Mouse (Mus musculus): ENCODE data around the gene Atp23. TPM values are rescaled to one million over a fixed set of nuclear protein-coding genes. Genes with fewer than 3 reads are reported as not detected.

Gene Atp23
- total RNA-seq, 2 experiments from 2014 or later: 7.7 to 11.3 TPM

- intact Hi-C loops (cut with DNase I): no loop called here
- no peak for DNase-seq (ENCODE audit: low spot score in 2 of 2)
Observed at GRCm38 (mm10) chr10:126920220-126920619, 19.1 kb upstream of the Atp23 start.

- intact Hi-C loops (cut with DNase I): loop anchor here (1.0 to 2.0 kb wide), 2 partner anchors 71 to 112 kb away; partner anchors contain the start of gene Tsfm
- peak; percentile 95 to 96 for DNase-seq (ENCODE audit: low spot score in 2 of 2)
Observed at GRCm38 (mm10) chr10:126919067-126919466, 17.9 kb upstream of the Atp23 start.

GRCm38 (mm10) chr10:126914288-126914687, 13.1 kb upstream of the Atp23 start:
- intact Hi-C loops (cut with DNase I): no loop called here
- no peak for DNase-seq (ENCODE audit: low spot score in 2 of 2)

GRCm38 (mm10) chr10:126911479-126911878, 10.3 kb upstream of the Atp23 start:
- intact Hi-C loops (cut with DNase I): no loop called here
- DNase-seq (ENCODE audit: low spot score in 2 of 2): no peak

- DNase-seq (ENCODE audit: low spot score in 2 of 2): no peak
- intact Hi-C loops (cut with DNase I): no loop called here
Observed at GRCm38 (mm10) chr10:126906811-126907210, 5.7 kb upstream of the Atp23 start.

GRCm38 (mm10) chr10:126905650-126906075, 4.5 kb upstream of the Atp23 start:
- DNase-seq (ENCODE audit: low spot score in 2 of 2): peak; percentile 92 to 93

GRCm38 (mm10) chr10:126905086-126905485, 3.9 kb upstream of the Atp23 start:
- DNase-seq (ENCODE audit: low spot score in 2 of 2): no peak
- intact Hi-C loops (cut with DNase I): no loop called here

More at GRCm38 (mm10) chr10:126905650-126906075, 4.5 kb upstream of the Atp23 start:
- intact Hi-C loops (cut with DNase I): no loop called here

GRCm38 (mm10) chr10:126904221-126904620, 3.1 kb upstream of the Atp23 start:
- no peak for DNase-seq (ENCODE audit: low spot score in 2 of 2)
- intact Hi-C loops (cut with DNase I): no loop called here

GRCm38 (mm10) chr10:126901488-126901843, 311 bp upstream of the Atp23 start:
- intact Hi-C loops (cut with DNase I): no loop called here
- no peak for DNase-seq (ENCODE audit: low spot score in 2 of 2)

- intact Hi-C loops (cut with DNase I): no loop called here
- no peak for DNase-seq (ENCODE audit: low spot score in 2 of 2)
Observed at GRCm38 (mm10) chr10:126895891-126896290, 5.3 kb downstream of the Atp23 start.

GRCm38 (mm10) chr10:126894061-126894460, 7.1 kb downstream of the Atp23 start:
- intact Hi-C loops (cut with DNase I): no loop called here
- DNase-seq (ENCODE audit: low spot score in 2 of 2): no peak

GRCm38 (mm10) chr10:126893145-126893544, 8.0 kb downstream of the Atp23 start:
- intact Hi-C loops (cut with DNase I): no loop called here
- no peak for DNase-seq (ENCODE audit: low spot score in 2 of 2)

- intact Hi-C loops (cut with DNase I): no loop called here
- DNase-seq (ENCODE audit: low spot score in 2 of 2): no peak
Observed at GRCm38 (mm10) chr10:126873755-126874154, 27.4 kb downstream of the Atp23 start.

GRCm38 (mm10) chr10:126872256-126872655, 28.9 kb downstream of the Atp23 start:
- no peak for DNase-seq (ENCODE audit: low spot score in 2 of 2)
- intact Hi-C loops (cut with DNase I): no loop called here

- intact Hi-C loops (cut with DNase I): loop anchor here (1.0 to 10.0 kb wide), 2 partner anchors 36 to 335 kb away; no protein-coding TSS in a partner anchor
- DNase-seq (ENCODE audit: low spot score in 2 of 2): peak; percentile 83 to 90
Observed at GRCm38 (mm10) chr10:126869372-126870318, 31.5 kb downstream of the Atp23 start.

GRCm38 (mm10) chr10:126865284-126865683, 35.9 kb downstream of the Atp23 start:
- no peak for DNase-seq (ENCODE audit: low spot score in 2 of 2)
- intact Hi-C loops (cut with DNase I): loop anchor here (10.0 kb wide), 1 partner anchor 330 kb away; no protein-coding TSS in a partner anchor

GRCm38 (mm10) chr10:126862193-126862592, 39.0 kb downstream of the Atp23 start:
- intact Hi-C loops (cut with DNase I): loop anchor here (10.0 kb wide), 1 partner anchor 327 kb away; no protein-coding TSS in a partner anchor
- peak; percentile 21 to 39 for DNase-seq (ENCODE audit: low spot score in 2 of 2)

- intact Hi-C loops (cut with DNase I): no loop called here
- DNase-seq (ENCODE audit: low spot score in 2 of 2): peak in 1 of 2 experiments; percentile 40
Observed at GRCm38 (mm10) chr10:126853286-126853685, 47.9 kb downstream of the Atp23 start.

GRCm38 (mm10) chr10:126845309-126845911, 55.7 kb downstream of the Atp23 start:
- peak; percentile 62 to 89 for DNase-seq (ENCODE audit: low spot score in 2 of 2)
- intact Hi-C loops (cut with DNase I): no loop called here

- DNase-seq (ENCODE audit: low spot score in 2 of 2): peak; percentile 82 to 90
- intact Hi-C loops (cut with DNase I): no loop called here
Observed at GRCm38 (mm10) chr10:126844689-126845088, 56.5 kb downstream of the Atp23 start.

Data from left cerebral cortex, postnatal 14 days (tissue).